Mouse (Mus musculus) kidney, embryonic 16.5 days (tissue): ENCODE data around the gene Chrna10. TPM values are rescaled to one million over a fixed set of nuclear protein-coding genes. Genes with fewer than 3 reads are reported as not detected.
A peak's percentile ranks its signal among the peaks of the same experiment; 100 is the strongest.

Experiments used
- ATAC-seq: fragments of 200-750 bp; cut with Nextera tagmentation; 2 replicates; pipeline ENCODE4 v1.8.0; 2017; ENCODE audit warnings: moderate TSS enrichment; ENCODE audit not compliant: low FRiP score, low TSS enrichment
- H3K27ac ChIP-seq: fragments of 300-500 bp; sonication (generic); 2 replicates; pipeline ENCODE4 v1.5.1; 2014; ENCODE audit warnings: low read length
- H3K27me3 ChIP-seq: fragments of 300-500 bp; sonication (generic); 2 replicates; pipeline ENCODE4 v1.6.1; 2014; ENCODE audit warnings: low read length, control low read depth, mixed read lengths; ENCODE audit not compliant: insufficient read depth
- H3K36me3 ChIP-seq: fragments of 300-500 bp; sonication (generic); 2 replicates; pipeline ENCODE4 v1.6.1; 2014; ENCODE audit warnings: low read length, control low read depth, mixed read lengths; ENCODE audit not compliant: insufficient read depth
- H3K4me1 ChIP-seq: fragments of 300-500 bp; sonication (generic); 2 replicates; pipeline ENCODE4 v1.6.1; 2014; ENCODE audit warnings: low read length, control low read depth, mixed read lengths; ENCODE audit not compliant: insufficient read depth
- H3K4me2 ChIP-seq: fragments of 300-500 bp; sonication (generic); replicated peaks from 2 replicates; pipeline ENCODE4 v1.6.1; 2014; ENCODE audit warnings: low read depth, low read length
- H3K4me3 ChIP-seq: fragments of 300-500 bp; sonication (generic); 2 replicates; pipeline ENCODE4 v1.5.1; 2014; ENCODE audit warnings: mild to moderate bottlenecking, low read length
- H3K9ac ChIP-seq: fragments of 300-500 bp; sonication (generic); replicated peaks from 2 replicates; pipeline ENCODE4 v1.6.1; 2014; ENCODE audit warnings: low read length
- H3K9me3 ChIP-seq: fragments of 300-500 bp; sonication (generic); 2 replicates; pipeline ENCODE4 v1.6.1; 2016; ENCODE audit warnings: low read length, control low read depth
- WGBS: fragments of 180-500 bp; shearing (Covaris S2); extraction: QIAGEN DNeasy Blood & Tissue Kit; methylation state at CpG from one replicate; pipeline ENCODE4 v1.1.7; 2014; 5-methylcytosine and 5-hydroxymethylcytosine counted together
- polyA plus RNA-seq: library from polyadenylated mRNA; unstranded; fragments of >200 nt; fragmentation: Nextera tagmentation; extraction: Ambion mirVana; gene quantifications from 2 replicates; pipeline ENCODE4 v1.2.1, GENCODE M21; 2015

Gene Chrna10
- polyA plus RNA-seq, 1 experiment from 2014 or later, result not detected

- Histone ChIP-seq H3K4me1 (peaks cover 7% of the 10 kb centered on the region; the same call in 1 of the 2 replicates), H3K4me3 (no peak overlapping the region), H3K9me3 (no peaks in the 10 kb centered on the region), H3K36me3 (no peaks in the 10 kb centered on the region), H3K4me2 (no peak overlapping the region), H3K27ac (no peak overlapping the region), H3K9ac (no peak overlapping the region), H3K27me3 (no peaks in the 10 kb centered on the region)
- 89% methylated on average over 1 of the region's 1 CpGs for WGBS
- ATAC-seq, result no peak
Measured at GRCm38 (mm10) chr7:102108206-102108605, 8.4 kb downstream of the Chrna10 start.

- no peak overlapping the region for H3K27ac ChIP-seq
- peak overlapping the region; percentile 33 for H3K4me3 ChIP-seq
- H3K4me2 ChIP-seq, result peak overlapping the region; percentile 56
- ATAC-seq, result peak; percentile 46; the same call in 1 of the 2 replicates
- no peaks in the 10 kb centered on the region for H3K9me3 ChIP-seq
- WGBS, result 17% methylated on average over 23 of the region's 23 CpGs
- H3K36me3 ChIP-seq, result no peaks in the 10 kb centered on the region
- H3K9ac ChIP-seq, result peak overlapping the region; percentile 63
- no peaks in the 10 kb centered on the region for H3K27me3 ChIP-seq
- peaks cover 9% of the 10 kb centered on the region; the same call in 1 of the 2 replicates for H3K4me1 ChIP-seq
Measured at GRCm38 (mm10) chr7:102106700-102107141, 9.9 kb downstream of the Chrna10 start.

GRCm38 (mm10) chr7:102104126-102104525, 12.5 kb downstream of the Chrna10 start:
- Histone ChIP-seq H3K27ac (no peak overlapping the region), H3K4me1 (peaks cover 29% of the 10 kb centered on the region), H3K9ac (no peak overlapping the region), H3K4me3 (no peak overlapping the region), H3K27me3 (no peaks in the 10 kb centered on the region), H3K4me2 (no peak overlapping the region), H3K36me3 (no peaks in the 10 kb centered on the region), H3K9me3 (no peaks in the 10 kb centered on the region)
- WGBS, result 65% methylated on average over 5 of the region's 5 CpGs
- no peak for ATAC-seq

GRCm38 (mm10) chr7:102103555-102103954, 13.1 kb downstream of the Chrna10 start:
- WGBS, result 79% methylated on average over 2 of the region's 2 CpGs
- no peaks in the 10 kb centered on the region for H3K9me3 ChIP-seq
- no peak for ATAC-seq

GRCm38 (mm10) chr7:102102696-102103095, 13.9 kb downstream of the Chrna10 start:
- H3K4me1 ChIP-seq, result peaks cover 31% of the 10 kb centered on the region
- 48% methylated on average over 6 of the region's 6 CpGs for WGBS

More at GRCm38 (mm10) chr7:102103555-102103954, 13.1 kb downstream of the Chrna10 start:
- Histone ChIP-seq H3K4me3 (no peak overlapping the region), H3K27ac (no peak overlapping the region), H3K9ac (no peak overlapping the region), H3K27me3 (0 out of 2 replicates have a peak, but pooled peaks cover 3% of the 10 kb centered on the region), H3K4me1 (peaks cover 31% of the 10 kb centered on the region), H3K36me3 (no peaks in the 10 kb centered on the region), H3K4me2 (no peak overlapping the region)

GRCm38 (mm10) chr7:102102241-102102640, 14.4 kb downstream of the Chrna10 start:
- Histone ChIP-seq H3K9me3 (no peaks in the 10 kb centered on the region), H3K4me2 (no peak overlapping the region), H3K9ac (no peak overlapping the region), H3K27me3 (0 out of 2 replicates have a peak, but pooled peaks cover 3% of the 10 kb centered on the region), H3K27ac (no peak overlapping the region), H3K4me1 (peaks cover 31% of the 10 kb centered on the region), H3K4me3 (no peak overlapping the region), H3K36me3 (no peaks in the 10 kb centered on the region)
- 61% methylated on average over 8 of the region's 8 CpGs for WGBS
- ATAC-seq, result no peak

More at GRCm38 (mm10) chr7:102102696-102103095, 13.9 kb downstream of the Chrna10 start:
- H3K9me3 ChIP-seq, result no peaks in the 10 kb centered on the region
- no peak overlapping the region for H3K4me3 ChIP-seq
- H3K4me2 ChIP-seq, result no peak overlapping the region
- H3K36me3 ChIP-seq, result no peaks in the 10 kb centered on the region
- no peak for ATAC-seq
- 0 out of 2 replicates have a peak, but pooled peaks cover 3% of the 10 kb centered on the region for H3K27me3 ChIP-seq
- no peak overlapping the region for H3K9ac ChIP-seq
- no peak overlapping the region for H3K27ac ChIP-seq

GRCm38 (mm10) chr7:102101487-102101886, 15.1 kb downstream of the Chrna10 start, which contains the start of gene Art1:
Gene Art1, plus strand, starts transcription at chr7:102101743.
- Histone ChIP-seq H3K27ac (peak within 1 kb of the TSS; percentile 69), H3K4me2 (no peak within 1 kb of the TSS; the same call in 1 of the 2 replicates), H3K36me3 (no peaks in the 10 kb centered on the region), H3K9ac (no peak within 1 kb of the TSS), H3K4me3 (no peak within 1 kb of the TSS), H3K4me1 (peaks cover 25% of the 10 kb centered on the region), H3K27me3 (0 out of 2 replicates have a peak, but pooled peaks cover 3% of the 10 kb centered on the region), H3K9me3 (no peaks in the 10 kb centered on the region)
- ATAC-seq, result no peak
- 36% methylated on average over 5 of the region's 5 CpGs for WGBS

GRCm38 (mm10) chr7:102100868-102101267, 15.8 kb downstream of the Chrna10 start:
- Histone ChIP-seq H3K36me3 (no peaks in the 10 kb centered on the region), H3K27ac (peak overlapping the region; percentile 69), H3K9ac (no peak overlapping the region), H3K27me3 (0 out of 2 replicates have a peak, but pooled peaks cover 3% of the 10 kb centered on the region), H3K4me2 (no peak overlapping the region), H3K4me1 (peaks cover 25% of the 10 kb centered on the region), H3K9me3 (no peaks in the 10 kb centered on the region), H3K4me3 (no peak overlapping the region)
- 33% methylated on average over 5 of the region's 5 CpGs for WGBS
- ATAC-seq, result no peak

- peak overlapping the region; percentile 44 for H3K4me3 ChIP-seq
- 2% methylated on average over 30 of the region's 30 CpGs for WGBS
- H3K36me3 ChIP-seq, result no peaks in the 10 kb centered on the region
- no peaks in the 10 kb centered on the region for H3K9me3 ChIP-seq
- peaks cover 25% of the 10 kb centered on the region for H3K4me1 ChIP-seq
- H3K9ac ChIP-seq, result peak overlapping the region; percentile 54
- H3K4me2 ChIP-seq, result peak overlapping the region; percentile 69
- ATAC-seq, result peak; percentile 83
- H3K27ac ChIP-seq, result peak overlapping the region; percentile 69
- H3K27me3 ChIP-seq, result 0 out of 2 replicates have a peak, but pooled peaks cover 3% of the 10 kb centered on the region
Measured at GRCm38 (mm10) chr7:102099760-102100661, 16.6 kb downstream of the Chrna10 start.
